Mouse (Mus musculus): ENCODE results near the gene Gm20458. TPM values are rescaled to one million over a fixed set of nuclear protein-coding genes. Genes with fewer than 3 reads are reported as not detected.

Gm20458 gene
- total RNA-seq, 2 experiments from 2014 or later: 3.3 TPM; not detected in 1

DNA sequence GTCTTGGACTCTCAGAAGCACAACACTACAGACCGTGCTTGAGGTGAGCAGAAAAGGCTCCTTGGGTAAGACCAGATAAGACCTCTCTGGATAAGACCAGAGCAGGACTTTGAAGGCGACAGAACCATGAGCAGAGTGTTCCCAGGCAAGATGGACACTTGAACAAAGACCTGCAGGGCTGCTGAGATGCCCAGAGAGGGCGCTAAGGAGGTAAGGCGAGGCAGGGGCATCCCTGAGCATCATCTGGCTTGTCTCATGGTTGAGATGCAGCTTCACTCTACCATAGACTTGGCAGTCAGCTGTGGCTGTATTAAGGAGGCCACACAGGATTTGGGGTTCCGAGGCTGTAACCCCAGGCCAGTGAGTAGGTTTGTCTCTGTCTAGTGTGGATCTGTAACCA is 38.5 kb downstream of the Gm20458 start:
- no peak for DNase-seq

DNA sequence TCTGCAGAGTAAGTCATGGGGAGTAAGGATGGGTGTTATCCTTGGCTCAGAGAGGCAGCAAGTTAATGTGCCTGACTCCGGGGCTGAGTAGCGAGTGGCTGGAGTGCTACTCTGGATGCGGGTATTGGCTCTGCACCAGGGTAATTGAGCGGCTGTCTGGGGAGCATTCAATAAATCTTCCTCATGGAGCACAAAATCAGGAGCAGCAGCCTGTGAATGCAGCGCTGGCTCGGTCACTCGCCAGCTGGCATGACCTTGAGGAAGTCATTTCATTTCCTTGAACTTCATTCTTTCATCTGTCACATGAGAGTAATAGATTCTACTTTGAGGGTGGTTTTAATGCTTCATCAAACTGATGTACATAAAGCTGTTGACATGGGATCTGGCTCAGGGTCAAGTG is 39.7 kb downstream of the Gm20458 start:
- no peak for DNase-seq

DNA sequence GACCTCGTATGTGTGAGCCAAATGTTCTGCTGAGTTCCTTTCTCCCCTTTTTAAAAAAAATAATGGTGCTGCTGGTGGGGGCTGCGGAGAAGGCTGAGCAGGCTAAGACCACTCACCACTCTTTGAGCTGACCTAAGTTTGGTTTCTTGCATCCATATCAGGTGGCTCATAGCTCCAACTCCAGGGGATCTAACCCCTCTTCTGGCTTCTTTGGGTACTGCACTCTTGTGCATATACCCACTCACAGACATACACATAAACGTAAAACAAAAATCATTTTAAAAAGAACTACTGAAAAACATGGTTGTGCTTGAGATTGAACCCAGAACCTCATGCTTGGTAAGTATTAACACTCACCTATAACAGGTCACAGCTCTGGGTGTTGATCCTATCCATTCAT is 44.2 kb downstream of the Gm20458 start:
- DNase-seq: no peak

DNA sequence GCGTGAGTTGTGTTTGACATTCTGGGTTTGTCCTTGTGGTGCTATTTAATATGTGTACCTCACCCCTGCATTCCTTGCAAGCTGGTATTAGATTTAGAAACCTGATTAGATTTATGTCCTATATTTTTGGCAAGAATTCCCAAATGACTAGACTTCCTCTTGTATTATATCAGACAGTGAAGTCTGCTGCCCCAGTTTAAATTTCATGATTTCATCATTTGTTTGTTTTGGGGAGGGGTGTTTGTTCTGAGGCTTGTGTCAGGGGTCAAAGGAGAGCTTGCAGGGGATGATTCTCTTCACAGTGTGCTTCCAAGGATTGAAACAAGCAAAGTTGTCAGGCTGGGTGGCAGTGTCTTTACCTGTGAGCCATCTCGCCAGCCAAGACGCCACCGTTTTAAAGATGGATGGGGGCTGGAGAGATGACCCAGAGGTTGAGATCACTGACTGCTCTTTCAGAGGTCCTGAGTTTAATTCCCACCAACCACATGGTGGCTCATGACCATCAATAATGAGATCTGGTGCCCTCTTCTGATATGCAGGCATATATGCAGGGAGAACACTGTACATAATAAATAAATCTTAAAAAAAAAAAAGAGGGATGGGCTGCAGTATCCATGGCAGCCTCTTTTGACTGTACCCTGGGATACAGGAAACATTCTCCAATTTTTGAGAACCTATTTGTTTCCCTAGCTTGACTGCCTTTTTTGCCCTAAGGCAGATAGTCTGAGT is 45.0 kb downstream of the Gm20458 start:
- no peak for DNase-seq

DNA sequence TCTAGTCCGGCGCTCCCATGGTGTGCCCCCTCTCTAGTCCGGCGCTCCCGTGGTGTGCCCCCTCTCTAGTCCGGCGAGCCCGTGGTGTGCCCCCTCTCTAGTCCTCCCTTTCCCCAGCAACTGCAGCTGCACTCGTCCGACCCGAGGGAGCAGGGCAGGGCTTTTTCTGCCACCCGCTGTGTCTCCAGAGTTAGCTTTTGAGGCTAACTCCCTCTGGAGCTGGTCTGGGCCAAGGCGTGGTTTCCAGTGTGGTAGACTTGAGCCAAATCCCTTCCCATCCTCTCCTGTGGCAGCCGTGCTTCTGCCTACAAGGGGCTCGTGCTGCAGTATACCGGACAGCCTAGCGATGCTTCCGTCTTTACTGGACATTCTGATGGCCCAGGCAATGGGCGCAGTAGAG is 47.0 kb downstream of the Gm20458 start:
- no peak for DNase-seq

DNA sequence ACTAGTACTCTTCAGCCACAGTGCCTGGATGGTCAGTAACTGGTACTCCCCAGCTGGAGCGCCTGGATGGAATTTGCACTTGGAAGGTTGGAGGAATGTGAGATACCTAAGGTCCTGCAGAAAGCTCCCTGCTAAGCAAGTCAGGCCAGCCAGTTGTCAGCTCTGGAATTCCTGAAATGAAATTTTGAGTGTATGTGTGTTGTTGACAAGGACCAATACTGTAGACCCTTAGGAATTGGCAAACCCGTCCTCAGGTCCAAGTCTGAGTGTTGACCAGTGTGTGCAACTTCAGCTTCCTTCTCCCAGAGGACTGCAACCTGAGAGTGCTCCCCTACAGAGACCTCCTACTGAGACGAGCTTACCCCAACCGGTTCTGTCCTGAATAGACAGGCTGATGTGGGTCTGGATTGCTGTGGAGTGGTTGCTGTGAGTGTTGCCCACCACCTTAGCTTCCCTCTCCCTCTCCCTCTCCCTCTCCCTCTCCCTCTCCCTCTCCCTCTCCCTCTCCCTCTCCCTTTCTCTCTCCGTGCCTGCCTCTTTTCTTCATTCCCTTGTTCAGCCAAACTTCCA is 49.9 kb downstream of the Gm20458 start:
- no peak for DNase-seq

DNA sequence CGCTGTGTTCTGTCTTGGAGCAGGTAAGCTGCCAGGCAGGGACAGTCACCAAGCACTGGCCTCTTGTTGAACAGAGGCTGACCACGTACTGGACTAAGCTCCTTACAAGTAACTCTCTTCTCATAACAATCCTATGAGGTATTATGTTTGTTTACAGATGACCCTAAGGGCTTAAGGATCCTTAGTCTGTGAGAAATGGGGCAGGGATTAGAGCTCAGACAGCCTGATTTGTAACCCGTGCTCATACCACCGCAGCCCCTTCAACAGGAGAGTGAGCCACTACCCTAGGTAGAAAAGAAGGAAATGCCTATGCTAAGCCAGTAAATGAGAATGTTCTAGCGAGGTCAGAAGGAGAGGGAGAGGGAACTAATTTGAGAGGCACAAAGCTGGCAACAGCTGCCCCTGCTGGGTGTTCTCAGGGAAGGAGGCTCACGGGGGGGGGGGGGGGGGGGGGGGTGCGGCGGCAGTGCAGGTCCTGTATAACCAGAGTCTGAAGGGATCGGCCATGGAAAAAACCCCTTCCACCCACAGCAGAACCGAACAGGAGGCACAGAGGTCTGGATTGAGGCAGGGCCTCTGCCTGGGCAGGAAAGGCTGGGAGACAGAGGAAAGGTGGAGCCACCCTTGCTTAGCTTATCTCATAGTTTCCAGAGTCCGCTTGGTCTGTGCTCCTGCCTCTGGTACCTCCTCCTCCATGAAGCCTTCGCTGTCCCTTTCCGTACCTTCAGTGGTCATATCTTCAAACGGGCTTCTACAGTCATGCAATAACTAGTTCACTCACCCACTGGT is 51.5 kb downstream of the Gm20458 start:
- DNase-seq: no peak

DNA sequence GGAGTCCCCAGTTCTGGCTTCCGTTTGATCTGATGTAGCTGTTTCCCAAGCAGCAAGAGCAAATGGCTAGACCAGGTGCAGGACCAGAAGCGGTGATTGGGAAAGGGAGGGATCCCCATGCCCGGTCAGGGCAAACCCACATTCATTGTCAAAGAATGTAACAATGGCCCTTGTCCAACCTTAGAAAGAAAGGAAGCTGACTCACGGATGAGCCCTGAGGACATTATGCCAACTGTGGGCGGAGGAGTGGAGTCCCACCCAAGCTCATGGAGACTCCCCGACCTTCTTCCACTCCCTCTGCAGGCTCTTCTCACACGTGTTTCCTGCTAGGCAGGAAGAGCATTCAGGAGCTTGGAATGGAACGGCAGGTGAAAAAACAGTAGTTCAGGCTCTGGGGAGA is 52.6 kb downstream of the Gm20458 start:
- no peak for DNase-seq

DNA sequence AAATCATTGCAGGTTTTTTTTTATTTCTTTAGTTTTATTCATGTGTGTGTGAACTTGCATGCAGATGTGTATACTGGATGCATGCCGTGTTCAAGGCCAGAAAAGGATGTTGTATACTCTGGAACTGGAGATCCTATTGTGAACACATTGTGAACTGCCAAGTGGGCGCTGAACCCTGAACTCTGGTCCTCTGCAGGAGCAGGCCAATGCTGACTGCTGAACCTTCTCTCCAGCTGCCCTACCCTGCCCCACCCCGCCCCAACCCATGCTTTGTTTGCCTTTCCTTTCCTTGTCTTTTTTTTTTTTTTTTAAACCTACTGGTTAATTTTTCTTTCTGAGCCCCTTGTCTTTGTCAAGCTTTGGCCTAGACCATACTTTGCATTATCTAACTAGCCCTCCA is 54.1 kb downstream of the Gm20458 start:
- DNase-seq: no peak

DNA sequence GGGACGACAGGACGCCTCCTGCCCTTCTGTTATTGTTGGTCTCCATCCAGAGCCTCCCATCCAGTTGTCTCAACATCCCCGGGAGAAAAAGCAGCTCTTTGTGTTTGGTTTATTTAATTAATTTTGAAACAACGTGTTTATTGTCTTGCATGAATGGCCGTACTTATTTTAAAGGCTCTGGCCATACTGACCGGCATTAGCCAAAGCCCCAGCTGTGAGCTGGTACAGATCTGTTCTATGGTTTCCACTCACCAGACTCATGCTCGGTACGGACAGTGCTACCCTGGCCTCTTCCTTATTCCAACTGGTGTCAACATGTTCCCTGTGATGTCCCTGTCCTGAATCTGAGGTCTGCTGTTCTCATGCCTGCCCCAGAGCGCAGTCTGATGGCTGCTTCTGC is 55.1 kb downstream of the Gm20458 start:
- DNase-seq: no peak

DNA sequence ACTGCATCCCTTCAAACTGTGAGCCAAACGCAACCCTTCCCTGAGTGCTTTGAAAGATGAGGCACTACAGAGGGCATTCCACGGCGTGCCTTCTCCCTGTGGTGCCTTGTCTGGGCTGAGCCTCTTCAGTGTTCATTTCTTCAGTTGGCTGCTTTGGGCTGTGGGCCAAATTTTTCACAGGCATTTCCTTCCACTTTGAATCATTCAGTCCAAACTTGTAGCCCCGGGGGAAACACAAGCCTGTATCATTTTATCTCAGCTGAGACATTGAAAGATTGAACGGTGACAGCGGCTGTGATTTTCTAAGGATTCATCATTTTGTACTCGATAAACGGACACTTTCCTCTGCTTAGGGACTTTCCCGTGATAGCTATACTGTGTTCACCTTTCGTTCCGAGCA is 55.8 kb downstream of the Gm20458 start:
- DNase-seq: no peak

DNA sequence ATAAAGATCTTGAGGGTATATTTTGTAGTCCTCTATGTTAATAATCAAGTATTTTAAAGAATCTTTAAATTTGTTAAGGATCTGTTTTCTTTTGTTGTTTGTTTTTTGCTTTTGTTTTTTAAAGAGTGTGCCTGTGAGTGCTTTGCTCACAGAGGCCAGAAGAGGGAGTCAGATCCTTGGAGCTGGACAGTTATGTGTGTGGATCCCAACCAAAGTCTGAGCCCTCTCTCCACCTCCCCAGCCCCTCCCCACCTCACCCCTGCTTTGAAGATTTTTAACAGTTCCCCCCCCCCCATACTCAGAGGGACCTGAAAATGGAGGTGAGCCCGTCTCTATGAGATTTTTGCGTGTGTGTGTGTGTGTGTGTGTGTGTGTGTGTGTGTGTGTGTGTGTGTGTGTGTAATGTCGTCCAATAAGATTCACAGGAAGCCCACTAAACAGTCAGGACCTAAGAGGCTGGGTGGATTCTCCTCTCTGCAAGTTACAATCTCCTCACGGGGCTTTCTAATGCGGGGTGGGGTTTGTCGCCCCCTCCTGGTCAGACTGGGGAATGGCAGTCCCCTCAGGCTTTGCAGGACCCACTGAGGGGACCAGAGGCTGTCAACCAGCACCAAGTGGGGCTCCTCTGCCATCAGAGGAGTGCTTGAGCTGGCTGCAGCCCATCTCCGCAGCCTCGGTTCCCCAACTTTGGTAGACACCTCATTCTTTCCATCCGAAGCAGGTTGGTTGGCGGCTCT is 56.9 kb downstream of the Gm20458 start:
- peak; percentile 57 for DNase-seq

DNA sequence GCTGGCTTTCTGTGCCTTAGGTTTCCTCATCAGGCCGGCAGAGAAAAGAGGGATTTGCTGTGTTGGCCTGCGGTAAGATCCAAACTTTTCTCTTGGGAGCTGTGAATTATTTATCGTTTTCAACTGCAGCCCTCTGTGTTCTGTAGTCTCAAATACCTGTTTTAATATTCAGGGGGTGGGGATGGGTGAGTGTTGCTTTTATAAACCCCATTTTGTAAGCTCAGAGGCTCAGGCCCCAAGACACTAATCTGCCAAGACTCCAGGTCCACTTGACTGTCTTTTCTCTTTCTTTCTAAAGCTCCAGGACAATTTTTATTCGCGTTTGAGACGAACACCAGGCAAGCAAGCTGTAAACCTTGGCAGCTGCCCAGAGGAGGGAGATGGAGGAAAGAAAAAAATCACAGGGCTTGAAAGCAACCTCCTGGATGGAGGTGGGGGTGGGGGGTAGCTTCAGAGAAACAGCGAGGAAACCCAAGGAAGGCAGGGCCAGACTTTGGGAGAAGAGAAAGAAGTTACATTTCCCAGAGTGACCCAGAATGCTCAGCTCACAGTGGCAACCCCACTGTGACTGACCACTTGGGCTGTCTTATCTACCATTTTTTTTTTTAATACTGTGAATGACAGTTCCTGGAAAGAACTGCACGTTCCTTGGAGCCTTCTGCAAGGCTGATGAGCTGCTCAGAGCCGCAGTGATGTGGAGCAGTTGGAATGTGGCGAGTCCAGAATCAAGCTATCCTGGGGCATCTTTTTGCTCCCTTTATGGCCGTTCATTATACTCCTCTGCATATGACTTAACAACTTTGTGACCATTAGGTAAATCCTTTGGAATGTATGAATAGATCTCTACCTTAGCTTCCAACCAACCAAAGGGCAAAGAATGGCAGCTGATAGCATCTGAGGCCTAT is 57.8 kb downstream of the Gm20458 start:
- no peak for DNase-seq

DNA sequence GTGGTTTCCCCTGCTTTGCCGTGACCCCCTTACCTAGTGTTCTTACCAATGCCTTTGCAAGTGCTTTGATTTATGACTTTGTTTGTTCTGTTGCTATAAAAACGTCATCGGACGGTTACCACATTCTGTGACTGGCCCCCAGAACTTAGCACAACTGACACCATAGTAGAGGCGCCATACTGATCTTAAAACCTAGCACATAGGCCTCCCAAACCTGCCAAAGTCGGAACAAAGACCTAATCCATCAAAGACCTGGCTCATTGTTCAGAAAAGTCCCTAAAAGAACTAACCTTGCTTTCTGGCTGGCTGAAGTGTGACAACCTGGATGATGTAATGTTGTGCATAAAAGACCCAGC is 58.4 kb downstream of the Gm20458 start:
- no peak for DNase-seq

DNA sequence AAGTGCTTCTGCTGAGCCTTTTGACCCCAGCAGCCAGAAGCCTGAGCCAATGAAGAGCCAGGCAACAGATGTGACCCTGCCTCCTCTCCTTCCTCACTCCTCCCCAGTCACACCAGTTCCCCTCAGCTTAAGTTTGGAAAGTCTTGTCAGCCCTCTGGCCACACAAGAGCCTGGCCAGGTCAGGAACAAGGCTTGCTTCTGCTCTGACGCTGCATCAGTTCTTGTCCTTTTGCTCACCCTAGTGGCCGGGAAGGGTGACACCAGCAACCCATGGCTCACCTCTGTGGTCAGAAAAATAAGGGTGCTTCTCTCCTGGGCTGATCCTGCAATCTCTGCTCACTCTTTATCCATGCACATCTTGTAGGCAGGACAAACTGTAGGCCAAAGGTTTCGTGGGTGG is 60.0 kb downstream of the Gm20458 start:
- peak; percentile 29 for DNase-seq

DNA sequence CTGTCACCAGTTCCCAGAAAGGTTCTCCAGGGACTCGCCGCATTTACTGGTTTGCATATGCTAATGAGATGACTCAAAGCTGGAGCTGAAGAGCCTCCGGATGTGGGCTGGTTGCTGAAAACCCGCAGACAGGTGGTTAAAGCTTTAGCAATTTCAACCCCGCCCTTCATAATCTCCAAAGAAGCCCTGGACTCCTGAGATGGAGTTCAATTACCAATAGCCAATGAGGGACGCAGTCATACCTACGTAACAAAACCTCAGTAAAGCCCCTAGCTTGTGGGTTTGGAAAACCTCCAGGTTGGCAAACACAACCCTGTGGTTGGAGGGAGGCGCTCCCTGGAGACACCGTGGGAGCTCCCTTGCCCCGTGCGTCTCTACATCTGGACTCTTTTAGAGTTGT is 61.1 kb downstream of the Gm20458 start:
- no peak for DNase-seq

DNA sequence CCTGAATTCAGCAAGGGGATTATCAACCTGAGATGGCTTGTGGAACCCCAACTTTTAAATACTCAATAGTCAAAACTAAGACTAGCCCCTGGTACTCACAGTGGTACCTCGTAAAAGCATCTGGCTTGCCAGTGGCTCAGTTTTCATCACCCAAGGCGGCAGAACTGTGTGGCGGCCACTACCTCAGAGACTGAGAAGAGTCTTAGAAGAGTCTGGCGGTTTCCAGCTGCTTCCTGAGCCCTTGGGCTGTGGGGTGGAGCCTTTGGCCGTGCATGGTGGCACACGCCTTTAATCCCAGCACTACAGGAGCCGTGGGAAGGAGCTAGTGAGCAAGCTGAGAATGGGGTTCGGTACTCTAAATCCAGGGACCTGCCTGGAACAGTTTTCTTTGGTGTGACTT is 61.5 kb downstream of the Gm20458 start:
- DNase-seq: no peak

DNA sequence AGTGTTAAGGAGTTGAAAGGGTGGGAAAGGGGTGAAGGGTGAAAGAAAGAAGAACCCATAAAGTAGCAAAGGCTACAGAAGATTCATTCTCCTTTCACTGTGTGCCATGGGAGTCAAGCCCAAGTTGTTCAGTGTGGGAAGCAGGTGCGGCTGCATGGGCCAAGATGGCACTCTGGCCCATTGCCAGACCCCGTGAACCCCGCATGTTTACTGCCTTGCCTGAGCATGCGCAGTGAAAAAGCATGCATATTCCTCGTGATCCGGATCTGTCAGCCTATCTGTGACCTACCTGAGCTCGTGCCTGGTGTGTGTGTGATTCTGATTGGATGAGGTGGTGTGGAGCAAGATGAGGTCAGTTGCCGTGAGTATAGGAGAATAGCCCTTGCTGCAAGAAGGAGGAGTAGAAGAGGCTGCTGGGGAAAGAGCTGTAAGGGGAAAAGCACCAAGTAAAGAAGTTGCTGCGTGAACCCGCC is 62.6 kb downstream of the Gm20458 start:
- DNase-seq: no peak

DNA sequence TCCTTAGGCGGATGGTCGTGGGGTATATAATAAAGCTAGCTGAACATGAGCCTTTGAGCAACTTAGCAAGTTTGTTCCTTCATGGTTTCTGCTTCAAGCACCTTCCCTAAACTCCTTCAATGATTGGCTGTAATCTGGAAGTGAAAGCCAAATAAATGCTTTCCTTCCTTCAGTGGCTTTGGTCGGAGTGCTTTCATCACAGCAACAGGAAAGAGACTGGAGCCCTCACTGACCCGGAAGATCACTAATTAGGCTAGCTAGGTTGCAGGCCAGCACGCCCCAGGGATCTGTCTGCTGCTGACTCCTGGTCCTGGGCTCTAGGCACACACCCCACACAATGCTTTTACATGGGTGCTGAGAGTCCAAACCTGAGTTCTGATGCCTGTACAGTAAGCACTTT is 67.8 kb downstream of the Gm20458 start:
- DNase-seq: no peak

DNA sequence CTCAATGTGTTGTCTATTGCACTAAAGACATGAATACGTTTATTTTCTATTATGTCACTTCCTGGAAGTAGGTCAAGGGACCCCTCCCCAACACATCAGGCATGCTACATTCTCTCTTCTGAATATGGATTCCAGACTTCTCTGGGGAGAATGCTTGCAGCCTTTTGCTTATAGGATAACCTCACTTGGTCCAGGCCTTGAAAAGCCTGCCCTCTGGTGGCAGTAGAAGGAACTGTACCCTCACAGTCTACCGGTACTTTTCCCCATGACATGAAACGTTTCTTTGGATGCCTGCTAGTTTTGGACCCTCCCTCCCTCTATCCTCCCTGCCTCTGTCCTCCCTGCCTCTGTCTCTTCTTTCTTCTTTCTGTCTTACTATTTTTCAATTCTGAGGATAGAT is 70.4 kb downstream of the Gm20458 start:
- peak; percentile 70 for DNase-seq

DNA sequence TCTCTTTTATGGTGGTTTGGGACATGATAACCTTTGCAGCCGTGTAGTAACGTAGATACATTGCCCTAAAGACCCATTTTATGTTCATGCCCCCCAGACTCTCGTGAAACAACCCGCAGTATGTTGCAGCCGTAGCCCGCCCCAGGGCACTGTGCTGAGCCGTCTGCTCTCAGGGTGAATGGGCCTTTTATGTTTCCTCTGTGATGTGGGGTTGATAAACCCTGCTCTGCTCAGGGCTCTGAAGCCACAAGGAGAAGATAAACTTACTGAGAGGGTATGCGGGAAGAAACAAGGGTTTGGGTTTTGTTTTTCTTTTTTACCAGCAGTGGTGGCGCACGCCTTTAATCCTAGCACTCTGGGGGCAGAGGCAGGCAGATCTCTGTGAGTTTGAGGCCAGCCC is 73.5 kb downstream of the Gm20458 start:
- DNase-seq: no peak

DNA sequence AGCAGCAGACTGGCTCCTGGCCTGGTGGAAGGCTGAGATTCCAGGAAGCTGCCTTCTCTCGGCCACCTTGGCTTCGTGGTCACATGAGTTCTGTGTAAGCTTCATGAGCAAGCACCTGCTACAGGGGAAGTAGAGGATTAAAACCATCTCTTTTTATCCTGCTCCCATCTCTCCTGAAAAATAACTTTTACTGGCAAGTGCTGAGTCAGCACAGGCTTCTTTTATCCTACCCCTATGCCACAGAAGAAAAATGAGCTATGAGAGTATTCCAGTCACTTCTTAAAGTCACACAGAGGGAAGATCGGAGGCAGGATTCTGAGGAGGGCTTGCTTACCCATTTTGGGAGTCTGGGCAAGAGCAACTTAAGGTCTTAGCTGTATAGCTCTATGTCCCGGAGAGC is 76.2 kb downstream of the Gm20458 start:
- no peak for DNase-seq
